Mouse (Mus musculus) hindbrain, embryonic 16.5 days (tissue): ENCODE results near the gene Clic3. TPM values are rescaled to one million over a fixed set of nuclear protein-coding genes. Genes with fewer than 3 reads are reported as not detected.

Experiments
- ATAC-seq: fragments of 200-750 bp; cut with Nextera tagmentation; 2 replicates; pipeline ENCODE4 v1.8.0; 2017; ENCODE audit warnings: moderate TSS enrichment, moderate library complexity
- H3K27ac ChIP-seq: fragments of 300-500 bp; sonication (generic); 2 replicates; pipeline ENCODE4 v1.5.1; 2014; ENCODE audit warnings: low read depth, mild to moderate bottlenecking, control low read depth, low read length, moderate library complexity
- H3K27me3 ChIP-seq: fragments of 300-500 bp; sonication (generic); replicated peaks from 2 replicates; pipeline ENCODE4 v1.6.1; 2014; ENCODE audit warnings: low read length; ENCODE audit not compliant: control insufficient read depth, insufficient read depth
- H3K36me3 ChIP-seq: fragments of 300-500 bp; sonication (generic); 2 replicates; pipeline ENCODE4 v1.6.1; 2014; ENCODE audit warnings: mild to moderate bottlenecking, low read length, moderate library complexity, mixed read lengths; ENCODE audit not compliant: control insufficient read depth, insufficient read depth
- H3K4me1 ChIP-seq: fragments of 300-500 bp; sonication (generic); 2 replicates; pipeline ENCODE4 v1.6.1; 2014; ENCODE audit warnings: low read depth, low read length; ENCODE audit not compliant: control insufficient read depth, insufficient read depth
- H3K4me2 ChIP-seq: fragments of 300-500 bp; sonication (generic); 2 replicates; pipeline ENCODE4 v1.6.1; 2014; ENCODE audit warnings: mild to moderate bottlenecking, low read length, control low read depth, moderate library complexity
- H3K4me3 ChIP-seq: fragments of 300-500 bp; sonication (generic); 2 replicates; pipeline ENCODE4 v1.5.1; 2014; ENCODE audit warnings: mild to moderate bottlenecking, low read length, control low read depth, moderate library complexity
- H3K9ac ChIP-seq: fragments of 300-500 bp; sonication (generic); 2 replicates; pipeline ENCODE4 v1.6.1; 2014; ENCODE audit warnings: low read depth, mild to moderate bottlenecking, control low read depth, low read length, moderate library complexity
- H3K9me3 ChIP-seq: fragments of 300-500 bp; sonication (generic); 2 replicates; pipeline ENCODE4 v1.6.1; 2014; ENCODE audit warnings: mild to moderate bottlenecking, low read length, moderate library complexity; ENCODE audit not compliant: control insufficient read depth
- WGBS: fragments of 180-500 bp; shearing (Covaris S2); extraction: QIAGEN DNeasy Blood & Tissue Kit; methylation state at CpG from one replicate; pipeline ENCODE4 v1.1.7; 2014; 5-methylcytosine and 5-hydroxymethylcytosine counted together
- polyA plus RNA-seq: library from polyadenylated mRNA; unstranded; fragments of >200 nt; fragmentation: Nextera tagmentation; extraction: Ambion mirVana; gene quantifications from 2 replicates; pipeline ENCODE4 v1.2.1, GENCODE M21; 2015

The Clic3 gene
- polyA plus RNA-seq, 1 experiment from 2014 or later = 3.4 TPM

GRCm38 (mm10) chr2:25472550-25472949 is 15.9 kb downstream of the Clic3 start:
- no peak overlapping the region for H3K9ac ChIP-seq
- H3K36me3 ChIP-seq = no peaks in the 10 kb centered on the region
- no peak overlapping the region for H3K4me3 ChIP-seq
- H3K9me3 ChIP-seq = no peaks in the 10 kb centered on the region
- ATAC-seq = no peak
- H3K4me2 ChIP-seq = no peak overlapping the region
- WGBS = 89% methylated on average over 2 of the region's 2 CpGs
- H3K4me1 ChIP-seq = peaks cover 10% of the 10 kb centered on the region
- H3K27me3 ChIP-seq = no peaks in the 10 kb centered on the region
- no peak overlapping the region for H3K27ac ChIP-seq

- no peaks in the 10 kb centered on the region for H3K27me3 ChIP-seq
- no peak overlapping the region for H3K4me3 ChIP-seq
- no peaks in the 10 kb centered on the region; the same call in 1 of the 2 replicates for H3K4me1 ChIP-seq
- no peak overlapping the region for H3K27ac ChIP-seq
- no peak overlapping the region for H3K4me2 ChIP-seq
- 90% methylated on average over 8 of the region's 8 CpGs for WGBS
- no peaks in the 10 kb centered on the region for H3K9me3 ChIP-seq
- no peaks in the 10 kb centered on the region for H3K36me3 ChIP-seq
- H3K9ac ChIP-seq = no peak overlapping the region
- ATAC-seq = no peak
Measured at GRCm38 (mm10) chr2:25477541-25477940, 20.9 kb downstream of the Clic3 start.

- no peaks in the 10 kb centered on the region for H3K9me3 ChIP-seq
- H3K9ac ChIP-seq = no peak overlapping the region
- H3K27me3 ChIP-seq = no peaks in the 10 kb centered on the region
- H3K27ac ChIP-seq = no peak overlapping the region
- H3K36me3 ChIP-seq = no peaks in the 10 kb centered on the region
- no peak overlapping the region for H3K4me2 ChIP-seq
- ATAC-seq = no peak
- 89% methylated on average over 3 of the region's 3 CpGs for WGBS
- H3K4me3 ChIP-seq = no peak overlapping the region
- no peaks in the 10 kb centered on the region; the same call in 1 of the 2 replicates for H3K4me1 ChIP-seq
Measured at GRCm38 (mm10) chr2:25477967-25478675, 21.5 kb downstream of the Clic3 start.

- no peak overlapping the region for H3K27ac ChIP-seq
- no peaks in the 10 kb centered on the region for H3K27me3 ChIP-seq
- H3K4me1 ChIP-seq = no peaks in the 10 kb centered on the region; the same call in 1 of the 2 replicates
- no peak for ATAC-seq
- WGBS = 75% methylated on average over 10 of the region's 10 CpGs
- H3K4me2 ChIP-seq = no peak overlapping the region
- H3K36me3 ChIP-seq = no peaks in the 10 kb centered on the region
- no peak overlapping the region for H3K4me3 ChIP-seq
- H3K9ac ChIP-seq = no peak overlapping the region
- no peaks in the 10 kb centered on the region for H3K9me3 ChIP-seq
Measured at GRCm38 (mm10) chr2:25479551-25480311, 23.1 kb downstream of the Clic3 start.

GRCm38 (mm10) chr2:25480541-25480940 is 23.9 kb downstream of the Clic3 start:
- no peaks in the 10 kb centered on the region; the same call in 1 of the 2 replicates for H3K4me1 ChIP-seq
- no peak for ATAC-seq
- no peak overlapping the region for H3K9ac ChIP-seq
- no peaks in the 10 kb centered on the region for H3K9me3 ChIP-seq
- no peaks in the 10 kb centered on the region for H3K36me3 ChIP-seq
- H3K27ac ChIP-seq = no peak overlapping the region
- 76% methylated on average over 1 of the region's 1 CpGs for WGBS
- no peaks in the 10 kb centered on the region for H3K27me3 ChIP-seq
- no peak overlapping the region for H3K4me3 ChIP-seq
- H3K4me2 ChIP-seq = no peak overlapping the region

GRCm38 (mm10) chr2:25482969-25483368 is 26.3 kb downstream of the Clic3 start:
- Histone ChIP-seq H3K9ac (no peak overlapping the region), H3K4me2 (no peak overlapping the region), H3K27me3 (no peaks in the 10 kb centered on the region), H3K27ac (no peak overlapping the region), H3K4me1 (no peaks in the 10 kb centered on the region; the same call in 1 of the 2 replicates), H3K4me3 (no peak overlapping the region), H3K36me3 (no peaks in the 10 kb centered on the region), H3K9me3 (no peaks in the 10 kb centered on the region)
- ATAC-seq = no peak
- WGBS = 27% methylated on average over 7 of the region's 7 CpGs

GRCm38 (mm10) chr2:25484901-25485647 is 28.4 kb downstream of the Clic3 start:
- 68% methylated on average over 11 of the region's 11 CpGs for WGBS
- no peaks in the 10 kb centered on the region for H3K9me3 ChIP-seq
- no peaks in the 10 kb centered on the region for H3K4me1 ChIP-seq
- no peak overlapping the region for H3K4me2 ChIP-seq
- H3K9ac ChIP-seq = no peak overlapping the region
- no peak overlapping the region for H3K27ac ChIP-seq
- peaks cover 2% of the 10 kb centered on the region; the same call in 1 of the 2 replicates for H3K27me3 ChIP-seq
- no peaks in the 10 kb centered on the region for H3K36me3 ChIP-seq
- no peak overlapping the region for H3K4me3 ChIP-seq
- ATAC-seq = no peak

- no peak overlapping the region for H3K4me3 ChIP-seq
- H3K9me3 ChIP-seq = no peaks in the 10 kb centered on the region
- H3K9ac ChIP-seq = no peak overlapping the region
- no peaks in the 10 kb centered on the region for H3K4me1 ChIP-seq
- H3K36me3 ChIP-seq = no peaks in the 10 kb centered on the region
- H3K27ac ChIP-seq = no peak overlapping the region
- 82% methylated on average over 6 of the region's 6 CpGs for WGBS
- peaks cover 2% of the 10 kb centered on the region; the same call in 1 of the 2 replicates for H3K27me3 ChIP-seq
- H3K4me2 ChIP-seq = no peak overlapping the region
- ATAC-seq = no peak
Measured at GRCm38 (mm10) chr2:25487965-25488670, 31.5 kb downstream of the Clic3 start.
